Mouse (Mus musculus): ENCODE data around the gene Gstcd. TPM values are rescaled to one million over a fixed set of nuclear protein-coding genes. Genes with fewer than 3 reads are reported as not detected.

Gene Gstcd
- total RNA-seq (2022): 1 to 10 TPM; 2.8 to 3.5 (median 3.2) TPM

DNA sequence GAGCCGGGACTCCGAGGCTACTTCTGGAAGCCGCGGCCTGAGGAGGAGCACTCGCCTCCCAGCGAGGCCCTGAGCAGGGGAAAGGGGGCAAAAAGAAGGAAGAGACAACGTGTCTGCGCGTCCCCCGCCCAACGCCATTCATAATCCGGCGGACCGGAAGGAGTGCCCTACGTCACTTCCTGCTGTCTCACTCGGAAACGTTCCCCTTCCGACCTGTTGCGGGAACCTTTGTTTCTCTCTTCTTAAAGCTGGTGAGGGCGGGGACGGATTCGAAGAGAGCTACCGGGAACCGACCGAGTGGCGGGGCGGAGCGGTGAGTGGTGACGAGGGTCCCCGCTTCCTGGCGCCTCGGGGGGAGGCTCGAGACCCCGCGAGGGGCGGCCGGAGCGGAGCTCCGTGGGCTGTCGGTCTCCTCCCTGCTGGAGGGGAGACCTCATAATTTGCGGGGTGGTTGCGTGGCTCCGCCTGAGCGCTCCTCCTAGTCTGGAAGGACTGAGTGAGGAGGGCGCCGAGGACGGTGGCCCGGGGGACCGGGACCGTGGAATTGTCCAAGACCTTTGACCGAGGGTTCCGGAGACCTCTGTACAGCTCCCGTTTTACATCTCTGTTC, at the start of gene Gstcd, which contains the start of gene Ints12:
Gstcd (minus strand) TSS at position 370 of the 610 bp plus-strand sequence.
Ints12 (plus strand) TSS at position 177 of the 610 bp plus-strand sequence.
- DNase-seq (ENCODE audit: low spot score): peak; percentile 90

DNA sequence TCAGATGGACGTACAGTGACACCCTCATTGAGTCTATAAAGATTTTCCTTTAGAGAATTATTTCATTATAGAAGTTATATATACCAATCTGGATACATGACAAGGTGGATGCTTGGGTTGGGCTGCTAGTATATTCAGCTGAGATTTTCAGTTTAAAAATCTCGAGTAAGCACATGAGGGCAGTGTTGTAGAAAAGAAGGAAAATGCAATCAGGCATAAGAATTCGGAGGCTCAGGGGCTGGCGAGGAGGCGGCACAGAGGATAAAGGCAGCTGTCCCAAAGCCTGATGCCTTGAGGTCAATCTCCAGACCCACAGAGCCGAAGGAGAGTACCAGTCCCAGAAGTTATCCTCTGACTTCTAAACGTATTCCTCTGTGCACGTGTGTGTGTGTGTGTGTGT, 40.8 kb upstream of the Gstcd start:
- DNase-seq (ENCODE audit: low spot score): no peak

DNA sequence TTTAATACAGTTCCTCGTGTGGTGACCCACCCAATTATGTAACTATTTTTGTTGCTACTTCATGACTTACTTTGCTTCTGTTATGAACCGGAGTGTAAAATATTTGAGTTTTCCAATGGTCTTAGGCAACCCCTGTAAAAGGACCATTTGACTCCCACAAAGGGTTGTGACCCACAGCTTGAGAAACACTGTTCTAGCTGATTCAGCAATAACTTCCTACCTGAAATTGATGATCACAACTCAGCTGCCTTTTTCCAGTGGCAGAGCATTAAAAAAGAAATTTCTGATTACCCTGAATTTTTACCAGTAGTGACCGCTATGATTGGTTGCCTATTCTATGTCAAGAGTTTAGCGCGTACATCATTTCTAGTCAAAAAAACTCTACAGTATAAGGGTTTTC, 39.5 kb upstream of the Gstcd start:
- DNase-seq (ENCODE audit: low spot score): no peak

DNA sequence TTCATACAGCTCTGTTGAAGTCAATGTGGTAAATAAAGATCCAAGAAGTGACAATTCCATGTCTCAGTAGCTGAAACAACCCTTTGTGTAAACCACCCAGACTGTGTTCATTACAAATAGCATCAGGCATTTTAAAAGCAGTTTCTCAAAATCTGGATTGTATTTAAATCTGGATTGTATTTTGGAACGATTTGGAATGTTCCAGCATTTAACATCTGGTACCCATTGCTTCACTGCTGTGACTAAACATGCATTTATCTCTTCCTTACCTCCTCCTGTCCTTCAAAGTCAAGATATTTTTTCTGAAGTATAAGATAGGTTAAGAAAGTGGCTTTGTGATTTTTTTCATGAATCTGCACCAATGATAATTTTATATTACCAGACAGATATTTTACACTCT, 21.4 kb upstream of the Gstcd start:
- DNase-seq (ENCODE audit: low spot score): no peak

DNA sequence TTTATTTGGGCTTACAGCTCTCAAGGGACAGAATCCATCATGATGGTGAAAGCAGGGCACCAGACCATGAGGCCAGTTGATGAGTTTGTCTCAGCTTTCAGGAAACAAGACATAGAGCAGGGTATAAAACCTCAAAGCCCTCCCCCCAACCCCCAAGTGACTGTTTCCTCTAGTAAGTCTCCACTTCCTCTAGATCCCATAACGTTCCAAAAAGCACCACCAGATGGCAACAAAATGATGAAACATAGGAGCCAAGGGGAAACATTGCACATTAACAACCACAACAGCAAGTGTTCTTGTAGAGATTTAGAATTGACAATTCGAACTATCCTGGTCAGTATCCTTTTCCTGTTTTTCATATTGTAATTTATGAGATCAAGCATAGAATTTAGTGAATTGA, 19.9 kb upstream of the Gstcd start:
- no peak for DNase-seq (ENCODE audit: low spot score)

DNA sequence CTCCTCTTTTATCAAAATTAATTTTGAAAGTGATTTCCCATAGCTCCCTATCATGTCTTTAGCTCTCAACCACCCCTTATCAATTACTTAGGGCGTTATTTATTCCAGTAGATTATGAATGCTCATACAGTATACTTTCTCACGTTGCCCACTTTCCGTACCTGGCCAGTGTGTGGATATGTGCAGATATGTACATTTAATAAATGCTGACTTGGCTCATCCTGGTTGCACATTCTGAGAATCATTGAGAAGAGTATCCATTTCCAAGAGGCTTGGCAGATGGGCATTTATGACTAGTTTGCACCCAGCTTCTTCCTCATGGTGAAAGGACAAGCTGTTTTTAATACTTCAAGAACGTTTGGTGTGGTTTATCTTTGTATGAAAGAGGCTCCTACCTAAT, 18.0 kb upstream of the Gstcd start:
- DNase-seq (ENCODE audit: low spot score): no peak

DNA sequence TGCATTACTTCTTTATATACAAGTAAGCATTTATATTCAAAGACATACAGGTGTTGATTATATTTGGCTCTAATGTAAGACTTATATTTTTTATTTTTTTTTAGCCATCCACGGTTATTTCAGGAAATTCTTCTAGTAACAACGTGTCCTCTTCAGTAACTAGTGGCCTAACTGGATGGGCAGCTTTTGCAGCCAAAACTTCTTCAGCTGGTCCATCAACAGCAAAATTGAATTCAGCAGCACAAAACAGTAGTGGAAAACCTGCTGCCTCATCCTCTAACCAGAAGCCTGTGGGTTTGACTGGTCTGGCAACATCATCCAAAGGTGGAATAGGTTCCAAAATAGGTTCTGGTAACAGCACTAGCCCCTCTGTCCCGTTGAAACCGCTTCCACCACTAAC, 16.9 kb upstream of the Gstcd start:
- no peak for DNase-seq (ENCODE audit: low spot score)

DNA sequence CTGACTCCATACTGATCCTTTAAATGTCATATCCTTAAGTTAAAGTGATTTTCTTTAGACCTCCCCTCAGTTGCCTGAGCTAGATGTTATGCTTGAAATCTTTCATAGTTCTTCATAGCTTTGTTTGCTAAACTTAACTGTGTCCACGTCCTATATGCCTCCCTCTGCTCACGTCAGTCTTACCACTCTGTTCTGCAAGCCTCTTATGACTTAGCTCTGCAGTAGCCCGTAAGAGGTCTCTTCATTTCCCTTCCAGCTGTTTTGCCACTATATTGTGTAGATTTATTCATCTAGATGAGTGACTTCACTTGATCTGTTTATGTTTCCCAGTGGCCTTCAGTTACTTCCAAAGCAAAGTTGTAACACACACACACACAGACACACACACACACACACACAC, 12.6 kb upstream of the Gstcd start:
- DNase-seq (ENCODE audit: low spot score): no peak

DNA sequence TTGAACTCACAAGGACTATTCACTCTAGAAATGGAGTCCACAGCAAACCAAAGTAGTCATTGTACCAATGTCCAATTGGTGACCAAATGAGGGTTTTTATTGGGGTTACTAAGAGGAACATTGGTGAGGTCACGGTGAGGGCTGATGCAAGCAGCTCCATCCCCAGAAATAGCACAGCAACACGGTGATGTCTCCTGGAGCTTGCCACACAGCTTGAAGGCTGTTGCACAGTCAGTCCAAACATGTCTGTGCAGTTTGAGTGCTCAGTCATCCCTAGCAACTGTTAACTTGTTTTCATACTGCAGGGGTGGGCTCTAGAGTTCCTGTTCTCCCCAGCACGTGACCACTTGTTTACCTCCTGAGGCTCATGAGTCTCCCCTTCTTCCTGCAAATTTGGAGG, 11.9 kb upstream of the Gstcd start:
- no peak for DNase-seq (ENCODE audit: low spot score)

DNA sequence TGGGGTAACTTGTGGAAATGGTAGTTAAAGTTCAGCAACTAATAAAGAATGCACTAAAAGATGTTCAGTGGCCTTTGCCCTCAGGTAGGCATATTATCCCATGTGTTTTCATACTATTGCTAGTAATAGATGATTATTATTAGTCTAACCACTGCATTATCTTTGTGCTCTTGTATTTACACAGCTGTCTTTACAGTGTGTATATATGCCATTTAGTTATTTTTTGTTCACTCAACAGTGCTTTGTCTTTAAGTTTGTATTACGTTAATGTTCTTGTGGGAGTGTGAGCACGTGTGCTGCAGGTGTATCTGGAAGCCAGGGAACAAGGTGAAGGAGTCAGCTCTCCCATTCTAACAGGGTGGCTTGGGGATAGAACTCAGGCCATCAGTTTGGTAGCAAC, 7.1 kb upstream of the Gstcd start:
- DNase-seq (ENCODE audit: low spot score): no peak

DNA sequence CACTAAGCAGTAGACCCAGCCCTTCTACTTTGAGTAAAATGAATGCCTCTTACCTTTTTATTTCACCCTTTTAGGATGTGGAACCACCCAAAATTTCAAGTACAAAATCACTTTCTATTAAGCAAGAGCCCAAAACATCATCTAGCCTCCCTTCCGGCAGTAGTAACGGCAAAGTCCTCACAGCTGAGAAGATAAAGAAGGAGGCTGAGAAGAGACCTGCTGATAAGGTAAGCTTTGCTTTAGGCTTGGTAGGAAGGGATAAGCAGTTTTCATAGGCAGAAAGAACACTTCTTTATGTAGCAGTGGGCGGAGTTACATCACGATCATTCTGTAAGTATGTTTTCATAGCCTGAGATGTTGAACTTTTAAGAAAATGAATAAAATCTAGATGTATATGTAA, 6.5 kb upstream of the Gstcd start:
- DNase-seq (ENCODE audit: low spot score): no peak

DNA sequence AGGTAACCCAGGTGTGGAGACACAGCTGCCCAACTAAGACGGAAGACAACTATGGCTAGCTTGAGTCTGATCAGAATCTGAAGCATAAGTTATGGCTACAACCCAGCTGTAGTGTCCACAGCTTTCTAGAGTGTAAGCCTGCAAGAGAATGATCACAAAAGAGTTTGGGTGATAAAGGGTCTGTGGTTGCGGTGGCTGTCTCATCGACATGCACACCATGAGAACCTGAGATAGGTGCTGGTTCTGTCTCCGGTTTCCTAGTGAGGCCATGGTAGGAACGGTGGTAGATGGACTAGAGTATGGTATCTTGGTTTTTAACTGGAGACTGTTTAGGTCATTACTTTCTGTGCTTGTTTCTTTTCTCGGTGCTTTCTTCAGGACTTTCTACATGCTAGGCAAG, 6.1 kb upstream of the Gstcd start:
- DNase-seq (ENCODE audit: low spot score): no peak

DNA sequence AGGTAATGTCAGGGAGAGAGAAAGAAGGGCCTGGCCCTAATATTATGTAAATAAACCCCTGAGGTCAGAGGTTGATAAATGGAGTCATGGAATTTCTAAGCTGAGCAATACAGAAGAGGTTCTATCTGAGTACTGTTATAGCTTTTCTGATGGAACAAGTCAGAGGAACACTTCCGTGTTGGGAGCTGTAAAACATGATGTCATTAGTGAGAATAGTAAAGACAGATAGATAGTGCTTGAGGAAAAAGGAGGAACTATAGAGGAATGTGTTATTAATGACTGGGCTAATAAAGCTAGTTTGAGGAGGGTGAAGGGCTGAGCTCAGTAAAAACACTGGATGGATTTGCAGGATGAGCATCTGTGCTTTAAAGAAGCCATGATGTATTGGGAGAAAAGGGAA, 2.5 kb upstream of the Gstcd start:
- DNase-seq (ENCODE audit: low spot score): no peak

DNA sequence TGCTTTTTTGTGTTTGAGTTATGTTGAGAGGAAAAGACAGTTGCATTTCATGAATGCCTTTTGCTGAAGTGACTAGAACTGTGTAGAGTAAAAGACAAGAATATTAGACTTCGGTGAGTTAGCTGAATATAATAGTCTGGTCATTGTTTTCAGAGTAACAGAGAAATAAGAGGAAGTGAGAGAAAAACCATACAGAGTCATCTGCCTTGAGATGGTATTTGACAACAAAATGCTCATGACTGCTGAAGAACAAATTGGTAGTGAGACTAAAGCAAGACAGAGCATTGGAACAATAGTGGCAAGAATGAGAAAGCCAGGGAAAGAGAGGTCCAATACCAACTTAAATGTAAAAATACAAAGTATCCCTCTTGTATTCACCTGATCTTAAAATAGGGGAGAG, 1.1 kb upstream of the Gstcd start:
- DNase-seq (ENCODE audit: low spot score): no peak

DNA sequence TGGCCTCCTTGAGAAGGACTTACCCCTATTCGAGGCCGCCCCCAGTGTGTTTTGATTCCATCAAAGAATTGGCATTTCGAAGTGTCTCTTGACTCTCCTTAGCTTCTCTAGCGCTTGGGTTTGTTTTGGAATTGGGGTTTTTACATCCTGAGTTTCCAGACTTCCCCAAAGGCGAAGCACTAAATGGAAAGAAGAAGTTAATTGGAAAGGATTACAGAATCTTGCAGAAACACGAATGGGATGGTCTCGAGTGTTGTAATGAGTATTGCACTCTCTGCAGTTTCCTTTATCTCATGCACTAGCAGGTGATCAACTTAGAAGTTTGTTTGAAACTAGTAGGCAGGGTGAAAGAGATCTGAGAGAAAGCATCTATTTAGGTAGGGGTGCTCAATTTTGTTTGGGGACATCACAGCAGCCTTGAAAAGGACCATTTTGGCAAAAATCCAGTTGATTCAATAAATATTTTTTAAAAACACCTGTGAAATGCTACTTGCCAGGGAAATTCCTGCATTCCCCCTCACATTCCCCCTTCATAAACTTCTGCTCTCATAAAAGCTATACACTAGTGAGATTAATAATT, 531 bp upstream of the Gstcd start:
- DNase-seq (ENCODE audit: low spot score): peak; percentile 18

DNA sequence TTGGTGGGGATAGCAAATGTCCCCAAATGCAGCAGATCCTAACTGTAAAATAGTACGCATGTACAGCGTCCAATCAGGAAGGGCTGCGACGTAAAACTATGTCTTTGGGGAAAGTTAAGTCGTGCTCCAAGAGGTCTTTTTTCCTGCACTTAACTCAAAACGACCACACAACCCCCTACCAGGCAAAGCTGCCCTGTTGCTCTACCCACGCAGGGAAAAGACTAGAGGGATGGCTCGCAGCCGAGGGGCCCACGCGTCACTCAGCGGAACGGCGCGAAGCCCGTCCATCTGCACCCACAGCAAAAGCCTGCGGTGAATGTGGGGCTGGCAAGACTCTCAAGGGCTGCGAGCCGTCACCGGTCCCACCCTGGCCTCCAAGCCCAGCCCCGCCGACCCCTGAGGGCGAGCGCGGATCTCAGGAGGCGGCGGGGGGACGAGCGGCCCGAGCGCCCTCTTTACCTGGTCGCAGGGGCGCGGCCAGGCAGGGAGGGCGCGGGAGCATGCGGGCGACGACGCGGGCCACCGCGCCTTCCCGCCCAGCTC, 641 bp downstream of the Gstcd start:
- no peak for DNase-seq (ENCODE audit: low spot score)

DNA sequence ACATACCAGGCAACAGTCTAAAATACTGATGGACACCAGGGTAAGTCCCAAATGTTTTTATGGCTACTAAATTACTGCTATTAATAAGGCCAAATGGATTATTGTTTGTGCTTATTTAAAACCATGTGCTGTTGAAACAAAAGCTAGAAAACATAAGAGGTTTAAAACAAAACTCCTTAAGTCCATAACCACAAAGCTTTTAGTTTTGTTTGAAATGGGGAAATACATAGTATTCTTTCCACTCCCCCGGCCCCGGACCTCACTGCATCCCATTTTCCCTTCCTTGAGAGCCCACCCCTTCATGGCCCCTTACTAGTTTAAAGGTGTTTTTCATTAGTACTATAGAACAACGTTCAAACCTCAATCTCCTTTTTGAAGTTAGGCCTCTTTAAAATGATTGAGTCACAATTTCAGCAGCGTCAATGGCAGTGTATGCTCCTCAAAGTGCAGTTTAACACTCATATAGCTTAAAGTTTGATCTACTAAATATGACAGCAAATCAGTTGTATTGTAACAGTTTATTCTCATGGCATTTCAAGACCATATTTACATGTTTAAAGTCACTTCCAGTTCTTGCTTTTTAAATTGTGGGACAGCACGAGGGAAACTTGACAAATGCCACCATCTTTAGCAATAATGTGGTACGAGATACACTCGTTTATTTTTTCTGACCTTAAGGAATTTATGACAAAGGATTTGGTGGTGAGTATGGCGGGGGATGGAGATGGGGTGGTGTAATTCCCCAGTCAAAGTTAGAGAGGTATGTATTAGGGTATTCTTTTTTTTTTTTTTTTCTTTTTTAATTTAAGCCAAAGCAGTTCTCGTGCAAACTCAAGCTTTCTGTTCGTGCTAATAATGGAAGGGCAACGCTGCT, 1.3 kb downstream of the Gstcd start:
- no peak for DNase-seq (ENCODE audit: low spot score)

DNA sequence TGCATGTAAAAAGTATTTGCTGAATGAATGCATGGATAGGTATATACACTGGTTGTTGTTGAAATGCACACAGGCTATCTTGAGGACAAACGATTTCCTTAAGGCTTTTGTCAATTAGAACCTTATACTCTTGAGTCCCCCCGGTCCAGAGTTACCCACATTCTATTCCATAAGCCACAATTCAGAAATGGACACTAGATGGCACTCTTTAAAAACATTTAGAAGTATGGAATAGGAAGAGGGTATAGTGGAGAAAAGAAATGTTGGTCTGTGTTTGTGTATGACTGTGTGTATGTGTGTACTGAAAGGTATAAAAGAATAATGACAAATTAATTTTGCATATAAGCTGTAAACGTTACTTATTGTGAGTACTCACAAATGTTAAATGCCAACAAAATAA, 6.0 kb downstream of the Gstcd start:
- peak; percentile 26 for DNase-seq (ENCODE audit: low spot score)

DNA sequence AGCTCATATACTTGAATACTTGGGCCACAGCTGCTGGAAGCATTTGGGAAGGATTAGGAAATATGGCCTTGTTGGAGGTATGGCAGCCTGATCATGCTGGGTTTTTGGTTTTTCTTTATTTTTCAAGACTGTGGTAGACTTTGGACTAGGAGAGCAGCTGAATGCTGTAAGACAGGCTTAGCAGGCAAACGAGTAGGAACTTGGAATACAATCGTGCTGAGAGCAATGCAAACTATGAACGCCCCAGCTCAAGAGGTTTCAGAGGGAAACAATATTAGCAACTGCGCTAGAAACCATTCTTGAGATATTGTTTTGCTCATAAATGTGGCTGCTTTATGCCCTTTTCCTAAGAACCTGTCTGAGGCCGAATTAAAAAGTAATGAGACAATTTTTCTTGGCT, 9.1 kb downstream of the Gstcd start:
- DNase-seq (ENCODE audit: low spot score): no peak

DNA sequence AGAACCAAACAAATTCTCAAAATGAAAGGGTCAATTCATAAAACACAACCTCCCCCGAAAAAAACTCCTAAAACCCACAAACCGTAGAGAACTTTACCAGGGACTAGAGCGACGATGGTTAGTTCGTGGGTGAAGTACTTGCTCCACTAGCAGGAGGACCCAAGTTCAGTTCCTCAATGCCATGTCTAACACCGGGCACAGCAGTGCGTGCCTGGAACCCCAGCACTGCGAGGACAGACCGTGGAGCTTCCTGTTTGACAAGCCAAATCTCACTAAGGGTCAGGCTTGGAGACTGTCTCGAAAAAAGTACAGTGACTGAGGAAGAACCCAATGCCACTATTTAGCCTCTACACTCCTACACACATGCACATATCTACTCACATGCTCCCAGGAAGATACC, 16.3 kb downstream of the Gstcd start:
- no peak for DNase-seq (ENCODE audit: low spot score)

DNA sequence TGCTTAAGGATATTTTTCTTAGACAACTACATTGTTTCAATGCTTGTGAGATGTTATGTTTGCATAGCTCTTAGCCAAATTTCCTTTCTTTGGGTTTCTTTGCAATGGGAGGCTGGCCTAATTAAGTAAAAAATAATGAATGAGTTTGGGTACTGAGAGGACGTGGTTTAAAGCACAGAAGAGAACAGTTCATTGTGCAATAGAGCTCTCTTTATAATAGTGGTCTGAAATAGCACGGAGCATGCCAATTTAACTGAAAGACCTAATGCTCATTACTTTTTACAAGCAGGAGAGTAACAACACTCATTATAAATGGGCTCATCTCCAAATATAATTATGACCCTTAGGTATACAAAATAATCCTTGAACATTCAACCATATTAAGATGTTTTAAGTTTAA, 39.8 kb downstream of the Gstcd start:
- DNase-seq (ENCODE audit: low spot score): no peak

DNA sequence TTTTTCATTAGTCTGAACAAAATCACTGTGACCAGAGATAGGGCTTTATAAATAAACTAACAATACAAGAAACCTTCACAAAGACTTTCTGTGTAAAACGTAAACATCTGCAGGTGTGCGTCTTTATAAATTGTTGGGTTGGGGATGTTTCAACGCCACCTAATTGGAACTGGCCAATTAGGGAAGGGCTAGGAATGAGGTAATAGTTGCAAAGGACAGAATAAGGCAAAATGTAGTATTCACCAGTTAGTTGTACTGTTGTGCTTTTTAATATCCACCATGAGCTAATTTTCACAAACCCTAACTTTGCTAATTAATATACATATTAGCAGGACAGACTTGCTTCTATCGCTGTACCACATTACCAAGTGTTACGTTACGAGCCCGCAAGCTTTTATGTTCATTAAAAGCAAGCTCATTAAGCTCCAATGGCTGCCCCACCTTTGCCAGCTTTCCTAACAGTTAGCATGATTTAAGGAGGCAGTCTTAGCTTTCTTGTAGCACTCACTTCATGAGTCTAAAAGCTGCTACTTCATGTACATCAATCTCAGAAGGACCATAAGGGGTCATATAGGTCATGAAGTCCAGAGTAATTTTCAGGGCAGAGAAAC, 58.6 kb downstream of the Gstcd start:
- no peak for DNase-seq (ENCODE audit: low spot score)
